Mouse (Mus musculus) lung, postnatal 0 days (tissue): ENCODE data around the gene Dexi. TPM values are rescaled to one million over a fixed set of nuclear protein-coding genes. Genes with fewer than 3 reads are reported as not detected.
A peak's percentile ranks its signal among the peaks of the same experiment; 100 is the strongest.

ENCODE experiments used
- ATAC-seq: fragments of 200-750 bp; cut with Nextera tagmentation; 2 replicates; pipeline ENCODE4 v1.8.0; 2017; ENCODE audit warnings: moderate library complexity
- DNase-seq: peaks from one replicate; pipeline ENCODE4 v3.0.0-alpha.2; 2016; ENCODE audit warnings: low spot score
- H3K27ac ChIP-seq: fragments of 300-500 bp; sonication (generic); 2 replicates; pipeline ENCODE4 v1.5.1; 2014; ENCODE audit warnings: antibody characterized with exemption, mild to moderate bottlenecking, low read length, mixed read lengths
- H3K27me3 ChIP-seq: fragments of 300-500 bp; sonication (generic); replicated peaks from 2 replicates; pipeline ENCODE4 v1.6.1; 2014; ENCODE audit warnings: low read length, mixed read lengths; ENCODE audit not compliant: insufficient read depth
- H3K36me3 ChIP-seq: fragments of 300-500 bp; sonication (generic); 2 replicates; pipeline ENCODE4 v1.6.1; 2014; ENCODE audit warnings: low read length, mixed read lengths; ENCODE audit not compliant: insufficient read depth
- H3K4me1 ChIP-seq: fragments of 300-500 bp; sonication (generic); 2 replicates; pipeline ENCODE4 v1.6.1; 2014; ENCODE audit warnings: antibody characterized with exemption, low read depth, low read length, mixed read lengths; ENCODE audit not compliant: insufficient read depth
- H3K4me2 ChIP-seq: fragments of 300-500 bp; sonication (generic); replicated peaks from 2 replicates; pipeline ENCODE4 v1.6.1; 2014; ENCODE audit warnings: low read depth, mild to moderate bottlenecking, low read length, moderate library complexity, mixed read lengths
- H3K4me3 ChIP-seq: fragments of 300-500 bp; sonication (generic); 2 replicates; pipeline ENCODE4 v1.5.1; 2014; ENCODE audit warnings: low read depth, low read length
- H3K9ac ChIP-seq: fragments of 300-500 bp; sonication (generic); replicated peaks from 2 replicates; pipeline ENCODE4 v1.6.1; 2014; ENCODE audit warnings: low read depth, mild to moderate bottlenecking
- H3K9me3 ChIP-seq: fragments of 300-500 bp; sonication (generic); 2 replicates; pipeline ENCODE4 v1.6.1; 2016; ENCODE audit warnings: low read length, mixed read lengths
- CTCF ChIP-seq: IDR thresholded peaks from 2 replicates; pipeline ENCODE4 v1.5.1; 2016; ENCODE audit warnings: antibody characterized with exemption, mild to moderate bottlenecking
- EP300 ChIP-seq: IDR thresholded peaks from 2 replicates; pipeline ENCODE4 v1.6.1; 2016; ENCODE audit warnings: antibody characterized with exemption, mild to moderate bottlenecking, control low read depth
- WGBS: fragments of 180-500 bp; shearing (Covaris S2); extraction: QIAGEN DNeasy Blood & Tissue Kit; methylation state at CpG from one replicate; pipeline ENCODE4 v1.1.7; 2014; 5-methylcytosine and 5-hydroxymethylcytosine counted together
- polyA plus RNA-seq: library from polyadenylated mRNA; unstranded; fragments of >200 nt; fragmentation: Nextera tagmentation; extraction: Ambion mirVana; gene quantifications from 2 replicates; pipeline ENCODE4 v1.2.1, GENCODE M21; 2015

Gene Dexi
- polyA plus RNA-seq, 1 experiment from 2014 or later, result 19.4 TPM

DNA sequence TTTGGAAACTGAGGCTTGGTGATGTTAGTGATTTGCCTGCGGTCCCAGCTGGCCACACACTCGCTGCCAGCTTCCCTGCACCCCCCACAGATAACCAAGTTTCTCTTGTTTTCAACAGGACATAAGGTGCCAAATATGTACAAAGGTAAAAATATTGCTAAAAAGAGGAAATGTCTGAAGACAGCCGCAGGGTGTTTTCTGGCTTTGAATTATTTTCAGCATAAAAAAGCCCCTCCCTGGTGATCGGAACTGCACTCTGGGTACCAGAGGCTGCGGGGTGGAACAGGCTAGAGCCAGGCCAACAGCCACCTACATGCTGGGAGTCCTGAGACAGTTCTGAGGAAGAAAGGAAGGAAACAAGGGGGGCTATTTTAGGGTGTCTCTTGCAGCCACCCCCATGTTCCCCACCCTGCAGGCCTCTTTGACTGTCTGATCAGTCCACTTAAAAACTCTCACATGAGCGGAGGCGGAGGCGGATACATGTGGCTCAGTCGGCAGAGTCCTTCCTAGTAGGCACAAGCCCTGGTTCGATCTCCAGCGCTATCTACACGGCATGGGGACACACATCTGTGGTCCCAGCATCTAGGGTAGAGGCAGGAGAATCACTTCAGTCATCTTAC, 26.8 kb downstream of the Dexi start:
- Histone ChIP-seq H3K36me3 (no peaks in the 10 kb centered on the region), H3K9ac (no peak overlapping the region), H3K4me3 (no peak overlapping the region), H3K9me3 (no peaks in the 10 kb centered on the region), H3K4me2 (no peak overlapping the region), H3K27me3 (no peaks in the 10 kb centered on the region), H3K27ac (no peak overlapping the region), H3K4me1 (no peaks in the 10 kb centered on the region)
- 83% methylated on average over 12 of the region's 12 CpGs for WGBS
- no peak for ATAC-seq
- no peak for DNase-seq
- no peak for TF ChIP-seq CTCF
- TF ChIP-seq EP300, result no peak

DNA sequence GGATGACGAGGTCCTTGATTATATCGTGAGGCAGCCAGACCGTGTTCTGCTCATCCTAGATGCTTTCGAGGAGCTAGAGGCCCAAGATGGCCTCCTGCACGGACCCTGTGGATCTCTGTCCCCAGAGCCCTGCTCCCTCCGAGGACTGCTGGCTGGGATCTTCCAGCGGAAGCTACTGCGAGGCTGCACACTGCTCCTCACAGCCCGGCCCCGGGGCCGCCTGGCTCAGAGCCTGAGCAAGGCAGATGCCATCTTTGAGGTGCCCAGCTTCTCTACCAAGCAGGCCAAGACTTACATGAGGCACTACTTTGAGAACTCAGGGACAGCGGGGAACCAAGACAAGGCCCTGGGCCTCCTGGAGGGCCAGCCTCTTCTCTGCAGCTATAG, 31.7 kb downstream of the Dexi start:
- 87% methylated on average over 10 of the region's 12 CpGs for WGBS
- no peak overlapping the region for H3K4me2 ChIP-seq
- TF ChIP-seq CTCF, result no peak
- TF ChIP-seq EP300, result no peak
- no peak overlapping the region for H3K4me3 ChIP-seq
- no peaks in the 10 kb centered on the region for H3K4me1 ChIP-seq
- DNase-seq (no peak), ATAC-seq (no peak)
- no peak overlapping the region for H3K9ac ChIP-seq
- no peaks in the 10 kb centered on the region for H3K9me3 ChIP-seq
- no peak overlapping the region for H3K27ac ChIP-seq
- no peaks in the 10 kb centered on the region for H3K27me3 ChIP-seq
- no peaks in the 10 kb centered on the region for H3K36me3 ChIP-seq

DNA sequence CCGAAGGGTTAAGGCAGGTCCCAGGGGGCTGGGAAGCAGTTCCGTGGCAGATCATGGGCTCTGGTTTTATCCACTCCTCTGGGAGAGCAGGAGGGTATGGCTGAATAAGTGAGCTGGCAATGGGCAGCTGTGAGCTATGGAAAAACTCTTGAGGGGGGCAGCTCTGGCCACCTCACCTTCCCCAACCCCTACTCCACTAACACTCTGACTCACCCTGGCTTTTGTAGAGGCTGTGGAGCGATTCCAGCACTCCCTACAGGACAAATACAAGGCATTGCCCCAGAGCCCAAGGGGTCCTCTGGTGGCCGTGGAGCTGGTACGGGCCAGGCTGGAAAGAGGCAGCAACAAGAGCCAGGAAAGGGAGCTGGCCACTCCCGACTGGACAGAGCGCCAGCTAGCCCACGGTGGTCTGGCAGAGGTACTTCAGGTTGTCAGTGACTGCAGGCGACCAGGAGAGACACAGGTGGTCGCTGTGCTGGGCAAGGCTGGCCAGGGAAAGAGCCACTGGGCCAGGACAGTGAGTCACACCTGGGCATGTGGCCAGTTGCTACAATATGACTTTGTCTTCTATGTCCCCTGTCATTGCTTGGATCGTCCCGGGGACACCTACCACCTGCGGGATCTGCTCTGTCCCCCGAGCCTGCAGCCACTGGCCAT, 32.2 kb downstream of the Dexi start:
- 53% methylated on average over 14 of the region's 14 CpGs for WGBS
- H3K27me3 ChIP-seq, result no peaks in the 10 kb centered on the region
- H3K36me3 ChIP-seq, result no peaks in the 10 kb centered on the region
- no peak overlapping the region for H3K27ac ChIP-seq
- H3K4me3 ChIP-seq, result no peak overlapping the region
- TF ChIP-seq EP300 (no peak), CTCF (peak; percentile 9)
- no peak overlapping the region for H3K9ac ChIP-seq
- DNase-seq, result no peak
- H3K4me1 ChIP-seq, result no peaks in the 10 kb centered on the region
- ATAC-seq, result peak; percentile 62
- no peaks in the 10 kb centered on the region for H3K9me3 ChIP-seq
- no peak overlapping the region for H3K4me2 ChIP-seq

DNA sequence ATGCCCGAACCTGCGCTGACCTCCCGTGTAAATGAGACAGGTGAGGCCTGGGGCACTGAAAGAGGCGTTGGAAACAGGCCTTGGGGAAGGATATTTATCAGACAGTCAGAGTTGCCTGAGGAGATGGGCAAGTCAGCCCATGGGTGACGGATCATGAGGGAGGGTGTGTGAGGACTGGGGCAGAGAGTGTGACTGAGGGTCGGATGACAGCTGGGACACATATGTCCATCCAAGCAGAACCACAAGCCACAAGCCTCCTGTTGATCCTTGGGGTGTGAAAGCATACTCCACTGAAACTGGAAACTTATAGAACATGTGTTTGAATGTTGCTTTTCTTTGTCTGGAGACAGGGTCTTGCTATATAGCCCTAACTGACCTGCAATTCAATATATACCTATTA, 34.2 kb downstream of the Dexi start:
- DNase-seq (no peak), ATAC-seq (no peak)
- TF ChIP-seq EP300 (no peak), CTCF (no peak)
- H3K9me3 ChIP-seq, result no peaks in the 10 kb centered on the region
- no peak overlapping the region for H3K4me3 ChIP-seq
- no peaks in the 10 kb centered on the region for H3K4me1 ChIP-seq
- no peak overlapping the region for H3K4me2 ChIP-seq
- H3K27me3 ChIP-seq, result no peaks in the 10 kb centered on the region
- H3K9ac ChIP-seq, result no peak overlapping the region
- 57% methylated on average over 6 of the region's 6 CpGs for WGBS
- H3K36me3 ChIP-seq, result no peaks in the 10 kb centered on the region
- H3K27ac ChIP-seq, result no peak overlapping the region

DNA sequence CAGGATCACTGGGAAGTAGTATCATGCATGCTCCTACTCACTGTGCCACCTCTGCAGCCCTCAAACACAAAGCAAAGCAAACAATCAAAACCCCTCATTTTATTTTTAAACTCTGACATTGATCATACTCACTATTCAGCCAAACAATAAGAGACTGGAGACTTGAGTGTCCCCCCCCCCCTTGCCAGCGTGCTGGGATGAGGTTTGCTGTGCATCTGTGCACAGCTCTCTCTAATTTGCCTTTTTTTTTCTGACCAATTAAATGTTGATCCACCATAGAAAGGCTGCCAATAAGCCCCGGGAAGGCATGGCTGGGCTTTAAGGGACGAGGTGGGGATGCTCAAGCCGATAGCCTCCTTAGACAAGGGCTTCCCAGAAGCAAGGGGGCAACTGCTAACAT, 35.4 kb downstream of the Dexi start:
- Histone ChIP-seq H3K4me3 (no peak overlapping the region), H3K4me2 (no peak overlapping the region), H3K9me3 (no peaks in the 10 kb centered on the region), H3K4me1 (no peaks in the 10 kb centered on the region), H3K9ac (no peak overlapping the region), H3K36me3 (no peaks in the 10 kb centered on the region), H3K27ac (no peak overlapping the region), H3K27me3 (no peaks in the 10 kb centered on the region)
- 62% methylated on average over 4 of the region's 4 CpGs for WGBS
- ATAC-seq (no peak), DNase-seq (no peak)
- TF ChIP-seq CTCF, result no peak
- no peak for TF ChIP-seq EP300

DNA sequence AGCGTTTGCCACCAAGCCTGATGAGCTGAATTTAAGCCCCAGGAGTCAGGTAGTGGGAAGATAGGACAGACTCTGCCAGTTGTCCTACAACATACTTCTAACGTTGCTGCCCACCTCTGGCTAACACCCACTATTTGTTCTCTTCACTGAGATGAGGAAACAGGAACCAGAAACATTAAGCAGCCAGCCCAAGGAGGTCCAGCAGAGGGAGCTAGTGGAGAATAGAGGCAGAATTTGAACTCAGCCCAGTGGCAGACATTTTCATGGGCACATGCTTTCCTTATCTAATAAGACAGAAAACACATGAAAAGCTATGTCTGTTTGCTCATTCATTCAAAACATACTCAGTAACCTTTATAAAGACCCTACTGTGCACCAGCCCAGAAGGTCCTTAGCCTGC, 39.8 kb downstream of the Dexi start:
- H3K27me3 ChIP-seq, result no peaks in the 10 kb centered on the region
- ATAC-seq (no peak), DNase-seq (no peak)
- no peaks in the 10 kb centered on the region for H3K9me3 ChIP-seq
- H3K9ac ChIP-seq, result no peak overlapping the region
- H3K4me2 ChIP-seq, result no peak overlapping the region
- H3K4me1 ChIP-seq, result no peaks in the 10 kb centered on the region
- TF ChIP-seq EP300, result no peak
- no peak for TF ChIP-seq CTCF
- WGBS, result 51% methylated on average over 2 of the region's 2 CpGs
- no peak overlapping the region for H3K27ac ChIP-seq
- H3K4me3 ChIP-seq, result no peak overlapping the region
- H3K36me3 ChIP-seq, result no peaks in the 10 kb centered on the region
